Mouse (Mus musculus): Measurements from ENCODE around the gene Tob2. TPM values are rescaled to one million over a fixed set of nuclear protein-coding genes. Genes with fewer than 3 reads are reported as not detected.
A peak's percentile ranks its signal among the peaks of the same experiment; 100 is the strongest.

Gene Tob2
- total RNA-seq, 2 experiments from 2014 or later: 103 to 127 TPM

GRCm38 (mm10) chr15:81838554-81839235, 19.9 kb downstream of the Tob2 start:
- peak; percentile 65 to 66 for DNase-seq

DNA sequence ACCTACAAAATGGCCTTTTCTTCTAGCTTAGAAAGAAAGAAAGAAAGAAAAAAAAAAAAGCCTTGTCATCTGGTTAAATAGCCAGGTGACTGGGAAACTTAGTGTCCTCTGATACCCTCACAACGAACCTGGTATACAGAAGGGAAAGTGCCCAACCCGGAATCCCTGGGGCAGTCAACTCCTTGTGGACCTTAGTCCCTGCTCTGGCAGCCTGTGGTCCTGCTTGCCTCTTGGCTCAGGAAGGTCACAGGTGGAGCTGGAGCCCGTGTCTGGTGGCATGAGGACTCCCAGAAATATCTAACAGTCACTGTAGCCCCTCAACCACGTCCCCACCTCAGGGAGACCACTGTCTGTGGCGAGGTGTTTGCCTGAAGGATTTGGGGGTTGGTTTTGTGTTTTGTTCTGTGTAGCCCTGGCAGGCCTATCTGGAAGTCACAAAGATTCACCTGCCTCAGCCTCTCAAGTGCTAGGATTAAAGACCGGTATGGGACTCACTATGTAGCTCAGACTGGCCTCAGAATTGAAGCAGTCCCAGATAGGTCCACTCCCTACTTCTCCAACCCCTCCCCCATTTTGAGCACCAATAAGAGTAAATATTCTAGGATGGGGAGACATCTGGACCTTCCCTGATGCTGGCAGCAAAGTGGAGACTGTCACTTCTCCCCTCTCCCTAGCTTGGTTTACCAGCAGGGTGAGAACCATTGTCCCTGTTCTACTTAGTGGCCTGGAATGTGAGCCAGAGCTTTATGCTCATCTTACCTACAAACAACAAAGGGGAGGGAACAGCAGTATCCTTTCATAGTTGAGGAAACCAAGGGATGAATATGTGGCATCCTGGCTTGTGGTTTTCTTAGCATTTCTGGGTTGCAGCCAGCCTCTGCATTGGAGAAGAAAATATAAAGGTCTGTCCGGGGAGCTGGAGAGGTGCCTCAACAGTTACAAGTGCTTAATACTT, 21.4 kb downstream of the Tob2 start:
- DNase-seq: peak in 1 of 2 experiments; percentile 54

DNA sequence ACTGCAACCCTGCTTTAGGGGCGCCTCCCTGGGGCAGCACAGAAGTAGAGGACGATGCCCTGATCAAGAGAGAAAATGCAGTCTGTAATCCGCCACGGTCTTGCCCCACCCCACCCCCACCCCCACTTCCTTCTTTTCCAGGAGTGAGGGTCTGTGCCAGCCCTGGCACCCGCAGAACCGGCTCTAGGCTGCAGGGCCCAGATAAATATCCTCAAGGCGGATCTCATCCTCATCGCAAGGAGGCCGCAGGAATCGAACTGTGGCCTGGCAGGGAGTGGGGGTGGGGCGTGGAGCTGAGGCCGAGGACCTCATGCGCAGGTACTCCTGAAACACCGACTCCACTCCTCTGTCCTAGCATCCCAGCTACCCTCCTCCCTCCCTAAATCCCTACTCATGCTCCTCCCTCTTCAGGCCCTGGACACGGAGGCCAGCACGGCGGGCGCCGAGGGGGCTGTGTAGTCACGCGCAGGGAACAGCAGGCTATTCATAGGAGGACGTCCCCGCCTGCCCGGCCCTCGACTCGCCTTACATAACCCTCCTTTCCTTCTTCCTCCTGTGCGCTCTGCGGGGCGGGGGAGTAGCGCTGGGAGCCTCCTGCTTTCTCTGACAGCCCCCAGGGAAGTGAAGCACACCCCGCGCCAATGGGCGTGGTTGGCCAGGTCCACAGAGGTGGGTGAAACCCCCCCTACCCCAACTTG, 22.3 kb downstream of the Tob2 start:
- peak; percentile 93 to 97 for DNase-seq

- DNase-seq: peak in 1 of 2 experiments; percentile 52
Observed at GRCm38 (mm10) chr15:81835007-81835880, 23.4 kb downstream of the Tob2 start.

- DNase-seq: peak; percentile 78 to 87
Observed at GRCm38 (mm10) chr15:81834171-81834841, 24.3 kb downstream of the Tob2 start.

- peak in 1 of 2 experiments; percentile 43 for DNase-seq
Observed at GRCm38 (mm10) chr15:81833481-81833880, 25.1 kb downstream of the Tob2 start.

- peak in 1 of 2 experiments; percentile 47 for DNase-seq
Observed at GRCm38 (mm10) chr15:81832219-81832618, 26.4 kb downstream of the Tob2 start.

DNA sequence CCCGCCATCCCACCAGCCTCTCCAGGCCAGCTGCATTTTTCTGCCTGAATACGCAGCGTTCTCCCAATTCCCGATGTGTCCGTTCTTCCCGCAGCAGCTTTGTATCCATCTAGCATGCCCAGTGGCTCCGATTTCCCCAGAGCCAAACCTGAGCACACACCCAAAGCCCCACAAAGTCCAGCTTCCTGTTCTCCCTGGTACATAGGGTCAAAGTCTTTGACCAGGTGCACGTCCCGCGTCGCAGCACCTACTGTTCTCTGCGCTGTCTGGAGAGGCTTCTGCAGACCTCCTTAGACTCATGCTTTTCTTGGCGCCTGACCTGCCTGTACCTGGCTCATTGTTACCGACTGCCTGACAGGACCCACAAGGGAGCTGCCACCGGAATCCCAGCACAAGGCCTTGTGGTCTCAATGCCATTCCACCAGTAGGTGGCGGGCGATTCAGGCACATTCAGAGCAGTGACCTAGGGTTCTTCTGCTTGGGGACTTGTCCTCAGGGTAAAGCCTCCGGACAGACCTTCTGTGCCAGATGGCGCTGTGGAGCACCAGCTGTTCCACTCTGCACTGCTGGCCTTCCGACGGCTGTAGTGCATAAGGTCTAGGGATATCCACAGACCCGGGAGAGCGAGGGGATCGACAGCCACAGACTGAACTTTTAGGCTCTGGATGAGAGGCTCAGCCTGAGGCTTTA, 27.3 kb downstream of the Tob2 start:
- peak; percentile 95 to 96 for DNase-seq

GRCm38 (mm10) chr15:81830530-81830929, 28.1 kb downstream of the Tob2 start:
- DNase-seq: no peak

DNA sequence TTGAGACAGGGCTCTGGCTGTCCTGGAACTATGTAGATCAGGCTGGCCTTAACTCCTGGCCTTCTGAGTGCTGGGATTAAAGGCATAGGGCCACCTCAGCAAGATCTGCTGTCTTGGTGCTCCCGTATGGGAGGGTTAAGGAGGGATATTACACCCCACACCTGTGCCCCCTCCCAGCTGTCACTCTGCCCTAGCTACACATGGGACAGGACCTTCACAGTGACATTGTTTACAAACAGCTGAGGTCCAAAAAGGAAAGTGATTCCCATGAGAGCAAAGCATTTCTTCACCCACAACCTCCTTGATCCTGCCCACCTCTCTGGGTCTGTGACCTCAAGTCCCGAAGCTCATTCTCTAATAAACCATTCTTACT, 29.4 kb downstream of the Tob2 start:
- DNase-seq: no peak

- no peak for DNase-seq
Observed at GRCm38 (mm10) chr15:81828426-81829207, 30.0 kb downstream of the Tob2 start.

DNA sequence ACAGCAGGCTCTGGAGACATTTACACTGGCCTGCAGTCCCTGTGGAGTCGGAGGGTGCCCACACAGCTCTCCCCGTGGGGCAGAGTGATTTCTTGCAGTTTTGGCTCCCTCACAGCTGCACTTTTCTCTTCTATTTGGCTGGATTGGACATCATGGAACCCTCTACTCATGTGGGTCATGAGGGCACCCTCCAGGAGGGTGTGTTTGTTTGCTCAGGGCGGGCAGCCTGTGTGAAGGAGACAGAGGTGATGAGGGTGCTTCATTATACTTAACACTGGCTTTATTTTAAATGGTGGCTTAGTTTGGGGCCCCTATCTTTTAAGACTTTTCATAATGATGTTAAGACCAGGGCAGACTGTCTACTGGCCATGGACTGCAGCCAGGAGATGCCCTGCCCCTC, 33.8 kb downstream of the Tob2 start:
- DNase-seq: no peak

DNA sequence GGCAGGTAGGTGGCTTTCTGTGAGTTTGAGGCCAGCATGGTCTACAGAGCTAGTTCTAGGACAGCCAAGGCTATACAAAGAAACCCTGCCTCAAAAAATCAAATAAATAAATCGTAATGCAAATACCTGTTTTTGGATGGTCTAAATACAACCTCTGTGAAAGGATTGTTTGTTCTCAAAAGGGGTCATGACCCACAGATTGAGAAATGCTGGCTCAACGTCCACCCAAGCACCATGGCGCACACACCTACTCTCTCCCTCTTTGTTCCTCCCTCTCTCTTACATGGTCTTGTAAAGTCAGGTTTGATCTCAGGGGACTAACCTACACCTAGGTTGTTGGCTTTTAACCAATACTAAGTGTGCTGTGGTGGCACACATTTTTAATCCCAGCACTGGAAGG, 36.0 kb downstream of the Tob2 start:
- DNase-seq: no peak

DNA sequence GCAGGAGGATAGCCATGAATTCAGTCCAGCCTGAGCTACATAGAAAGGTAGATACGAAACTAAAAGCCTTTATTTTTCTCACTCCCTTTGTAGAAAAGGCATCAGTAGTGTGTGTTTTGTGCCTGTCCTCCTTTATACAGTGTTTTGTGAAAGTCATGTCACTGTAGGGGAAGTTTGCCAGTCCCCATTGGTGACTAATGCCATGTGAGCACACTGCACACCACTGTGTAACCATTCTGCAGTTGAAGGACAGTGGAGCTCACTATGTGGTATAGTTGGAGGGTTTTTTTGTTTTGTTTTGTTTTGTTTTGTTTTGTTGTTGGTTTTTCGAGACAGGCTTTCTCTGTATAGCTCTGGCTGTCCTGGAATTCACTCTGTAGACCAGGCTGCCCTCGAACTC, 40.2 kb downstream of the Tob2 start:
- DNase-seq: no peak

DNA sequence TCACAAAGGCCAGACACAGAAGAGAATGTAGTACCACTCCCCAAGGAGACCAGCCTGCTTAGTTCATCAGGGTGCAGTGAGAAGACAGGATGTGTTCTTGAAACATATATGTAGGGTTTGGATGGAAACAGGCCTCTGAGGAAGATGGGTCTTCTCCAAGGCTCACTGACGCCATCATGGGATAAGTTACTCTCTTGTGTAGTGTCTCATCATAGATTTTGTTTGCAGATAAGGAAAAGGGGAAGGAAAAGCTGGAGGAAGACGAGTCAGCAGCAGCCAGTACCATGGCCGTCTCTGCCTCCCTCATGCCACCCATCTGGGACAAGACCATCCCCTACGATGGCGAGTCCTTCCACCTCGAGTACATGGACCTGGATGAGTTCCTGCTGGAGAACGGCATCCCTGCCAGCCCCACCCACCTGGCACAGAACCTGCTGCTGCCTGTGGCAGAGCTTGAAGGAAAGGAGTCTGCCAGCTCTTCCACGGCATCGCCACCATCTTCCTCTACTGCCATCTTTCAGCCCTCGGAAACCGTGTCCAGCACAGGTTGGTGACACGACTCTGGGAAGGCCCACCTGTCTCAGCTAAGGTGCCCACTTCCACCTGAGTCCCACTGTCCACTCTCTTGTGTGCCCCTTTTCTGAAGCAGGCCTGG, 43.8 kb downstream of the Tob2 start:
- peak in 1 of 2 experiments; percentile 35 for DNase-seq

DNA sequence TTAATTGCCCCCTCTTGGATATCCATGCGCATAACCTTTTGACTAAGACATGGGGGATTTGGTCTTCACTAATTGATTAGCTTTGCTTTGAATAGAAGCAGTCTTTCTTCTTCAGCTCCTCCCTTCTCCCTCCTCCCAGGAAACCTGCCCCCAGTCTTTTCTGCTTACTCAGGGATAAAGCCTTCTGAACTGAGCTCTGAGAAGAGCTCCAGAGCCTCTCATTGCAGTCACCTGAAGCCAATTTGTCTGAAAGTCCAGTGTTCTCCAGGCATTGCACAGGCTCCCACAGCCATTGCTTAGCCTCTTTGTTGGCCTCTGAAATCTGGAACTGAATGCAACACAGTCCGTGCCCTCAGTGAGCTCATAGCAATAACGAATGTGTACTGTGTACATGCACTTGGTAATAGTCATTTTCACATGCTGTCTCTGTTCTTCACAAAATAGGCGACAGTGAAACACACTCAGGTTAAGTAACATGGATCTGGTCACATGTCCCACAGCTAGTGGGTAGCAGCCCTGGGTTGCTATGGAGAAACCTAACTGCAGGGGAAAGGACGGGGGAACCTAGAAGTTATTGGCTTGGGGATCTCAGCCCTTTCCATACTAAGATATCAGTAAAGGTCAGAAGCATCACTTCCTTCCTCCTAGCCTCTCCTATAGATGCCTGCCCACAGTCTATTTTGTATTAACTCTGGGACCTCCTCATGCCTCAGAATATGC, 44.5 kb downstream of the Tob2 start:
- no peak for DNase-seq

- no peak for DNase-seq
Observed at GRCm38 (mm10) chr15:81812696-81813631, 45.6 kb downstream of the Tob2 start.
